Mouse (Mus musculus) cortical plate, adult 2 months (tissue): Measurements from ENCODE around the gene Mob3a.

ENCODE experiments used
- CTCF ChIP-seq: fragments of 200-500 bp; IDR thresholded peaks from 2 replicates; pipeline ENCODE4 v1.5.1; 2011; ENCODE audit warnings: mild to moderate bottlenecking, control low read depth, low read length; ENCODE audit not compliant: insufficient read depth; ENCODE audit errors: extremely low read depth
- POLR2A ChIP-seq: fragments of 200-500 bp; IDR thresholded peaks from 2 replicates; pipeline ENCODE4 v1.6.1; 2011; ENCODE audit warnings: mild to moderate bottlenecking, low read length, control low read depth; ENCODE audit not compliant: insufficient read depth; ENCODE audit errors: extremely low read depth

DNA sequence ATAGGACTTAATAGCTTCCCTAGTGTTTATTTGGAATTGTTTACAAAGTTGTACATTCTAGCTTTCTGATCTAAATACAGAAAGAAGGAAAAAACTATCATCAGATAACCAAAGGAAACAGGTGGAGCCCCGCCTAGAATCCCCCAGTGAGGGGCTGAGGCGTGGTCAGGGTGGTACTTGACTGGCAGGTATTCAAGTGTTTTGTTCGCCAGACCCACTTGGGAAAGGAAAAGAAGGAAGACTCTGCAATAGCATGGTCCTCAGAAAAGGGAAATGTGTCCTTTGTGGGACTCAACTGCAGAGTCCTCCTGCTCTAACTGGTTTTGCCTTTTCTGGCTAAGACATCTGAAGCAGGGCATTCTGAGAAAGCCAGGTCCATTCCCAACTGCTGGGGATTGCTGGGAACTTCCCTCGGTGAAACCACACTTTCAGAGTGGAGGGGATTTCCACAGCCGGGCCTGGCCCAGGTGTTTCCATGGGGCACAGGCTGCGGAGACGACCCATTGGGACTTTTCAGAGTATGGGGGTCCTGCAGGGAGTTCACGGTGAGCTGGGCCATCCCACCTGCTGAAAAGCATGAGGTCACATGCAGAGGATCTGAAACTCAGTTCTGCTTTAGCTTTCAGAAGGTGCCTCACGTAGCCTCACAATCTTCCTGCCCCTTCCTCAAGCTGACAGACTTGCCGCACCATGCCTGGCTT, 5.8 kb downstream of the Mob3a start:
- TF ChIP-seq POLR2A: no peak
- TF ChIP-seq CTCF: no peak
